Mouse (Mus musculus) lung, postnatal 4 days (tissue): ENCODE measurements around the gene Zfp472.
"Not testable (repeated sequence)": the region's sequence is repeated elsewhere in the genome, so short reads cannot be mapped to it uniquely, and the experiment has no call there.

Source experiments
- DNase-seq, 2 experiments: peaks; one replicate each; pipeline ENCODE4 v3.0.0; 2021

Zfp472 gene

GRCm38 (mm10) chr17:33020434-33020833 lies 54.8 kb downstream of the Zfp472 start:
- not testable (repeated sequence) for DNase-seq
